Mouse (Mus musculus): Measurements from ENCODE around the gene Hlcs. TPM values are rescaled to one million over a fixed set of nuclear protein-coding genes. Genes with fewer than 3 reads are reported as not detected.

Hlcs gene
- polyA plus RNA-seq, 1 experiment from 2014 or later = 7.7 TPM

GRCm38 (mm10) chr16:94086701-94087569 lies 226.4 kb downstream of the Hlcs start:
- Histone ChIP-seq H3K27ac (no peak overlapping the region), H3K9me3 (no peaks in the 10 kb centered on the region), H3K27me3 (replicated peaks) (peaks cover 96% of the 10 kb centered on the region), H3K9ac (no peak overlapping the region), H3K4me2 (replicated peaks) (no peak overlapping the region), H3K4me3 (replicated peaks) (no peak overlapping the region), H3K36me3 (no peaks in the 10 kb centered on the region), H3K4me1 (replicated peaks) (peaks cover 24% of the 10 kb centered on the region)
- 3% methylated on average over 50 of the region's 50 CpGs for WGBS
- ATAC-seq = no peak

GRCm38 (mm10) chr16:94085603-94086285 lies 227.6 kb downstream of the Hlcs start:
- WGBS = 1% methylated on average over 57 of the region's 57 CpGs
- no peak overlapping the region for H3K9ac ChIP-seq
- ATAC-seq = no peak

GRCm38 (mm10) chr16:94084711-94085602 lies 228.4 kb downstream of the Hlcs start, which contains the start of gene Sim2:
Gene Sim2, plus strand, starts transcription at chr16:94084931.
- Histone ChIP-seq H3K9me3 (no peaks in the 10 kb centered on the region), H3K27me3 (replicated peaks) (peaks cover 95% of the 10 kb centered on the region), H3K4me2 (replicated peaks) (peak within 1 kb of the TSS; percentile 75), H3K4me1 (replicated peaks) (peaks cover 26% of the 10 kb centered on the region), H3K27ac (no peak within 1 kb of the TSS), H3K9ac (peak within 1 kb of the TSS; percentile 13; the same call in 1 of the 2 replicates), H3K4me3 (replicated peaks) (peak within 1 kb of the TSS; percentile 32), H3K36me3 (no peaks in the 10 kb centered on the region)
- peak; percentile 41; the same call in 1 of the 2 replicates for ATAC-seq
- WGBS = under 1% methylated on average over 90 of the region's 96 CpGs

More at GRCm38 (mm10) chr16:94085603-94086285, 227.6 kb downstream of the Hlcs start:
- Histone ChIP-seq H3K4me1 (replicated peaks) (peaks cover 24% of the 10 kb centered on the region), H3K27ac (no peak overlapping the region), H3K36me3 (no peaks in the 10 kb centered on the region), H3K9me3 (no peaks in the 10 kb centered on the region), H3K4me3 (replicated peaks) (peak overlapping the region; percentile 32), H3K27me3 (replicated peaks) (peaks cover 95% of the 10 kb centered on the region), H3K4me2 (replicated peaks) (peak overlapping the region; percentile 75)

DNA sequence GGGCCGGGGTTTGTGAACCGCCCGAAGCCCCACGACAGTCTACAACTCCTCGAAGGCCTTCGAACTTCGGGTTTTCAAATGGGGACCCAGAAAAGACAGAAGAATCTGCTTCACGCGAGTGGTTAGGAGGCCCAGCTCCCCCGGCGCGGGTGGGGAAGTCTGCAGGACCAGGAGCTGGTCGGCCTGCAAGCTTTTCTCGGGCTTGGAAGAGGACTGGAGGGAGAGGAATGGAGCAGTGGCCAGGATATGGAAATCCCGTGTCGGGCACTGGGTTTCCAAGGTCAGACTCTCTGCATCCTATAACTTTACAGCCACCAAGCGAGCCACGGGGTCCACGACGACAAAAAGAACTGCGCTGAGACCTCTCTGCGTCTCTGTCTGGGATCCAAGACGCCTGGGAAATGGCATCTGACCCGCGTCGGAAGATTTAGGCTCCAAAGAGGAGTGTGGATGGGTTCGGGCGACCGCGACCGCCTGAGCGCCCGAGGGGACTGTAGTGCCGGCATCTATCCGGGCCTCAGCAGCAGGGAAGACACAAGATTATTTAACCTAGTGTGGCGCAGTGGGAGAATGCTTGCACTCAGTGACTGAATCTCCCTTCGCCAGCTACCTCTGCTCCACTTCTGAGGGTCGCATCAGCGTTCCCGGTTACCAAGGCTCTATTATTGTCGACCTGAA lies 229.4 kb downstream of the Hlcs start:
- H3K4me2 ChIP-seq (replicated peaks) = no peak overlapping the region
- no peak for ATAC-seq
- H3K27ac ChIP-seq = no peak overlapping the region
- H3K36me3 ChIP-seq = no peaks in the 10 kb centered on the region
- H3K9me3 ChIP-seq = no peaks in the 10 kb centered on the region
- peaks cover 30% of the 10 kb centered on the region for H3K4me1 ChIP-seq (replicated peaks)
- under 1% methylated on average over 41 of the region's 41 CpGs for WGBS
- H3K9ac ChIP-seq = no peak overlapping the region
- peaks cover 95% of the 10 kb centered on the region for H3K27me3 ChIP-seq (replicated peaks)
- H3K4me3 ChIP-seq (replicated peaks) = no peak overlapping the region

GRCm38 (mm10) chr16:94082960-94083847 lies 230.2 kb downstream of the Hlcs start:
- Histone ChIP-seq H3K4me1 (replicated peaks) (peaks cover 32% of the 10 kb centered on the region), H3K36me3 (no peaks in the 10 kb centered on the region), H3K9me3 (no peaks in the 10 kb centered on the region), H3K4me2 (replicated peaks) (no peak overlapping the region), H3K27me3 (replicated peaks) (peaks cover 93% of the 10 kb centered on the region), H3K4me3 (replicated peaks) (no peak overlapping the region), H3K27ac (no peak overlapping the region), H3K9ac (no peak overlapping the region)
- no peak for ATAC-seq
- whole genome bisulfite sequencing = 1% methylated on average over 46 of the region's 46 CpGs

- no peak overlapping the region for H3K4me3 ChIP-seq (replicated peaks)
- H3K27me3 ChIP-seq (replicated peaks) = peaks cover 93% of the 10 kb centered on the region
- ATAC-seq = no peak
- H3K36me3 ChIP-seq = no peaks in the 10 kb centered on the region
- H3K9me3 ChIP-seq = no peaks in the 10 kb centered on the region
- no peak overlapping the region for H3K9ac ChIP-seq
- H3K4me1 ChIP-seq (replicated peaks) = peaks cover 28% of the 10 kb centered on the region
- WGBS = 6% methylated on average over 8 of the region's 8 CpGs
- H3K4me2 ChIP-seq (replicated peaks) = no peak overlapping the region
- no peak overlapping the region for H3K27ac ChIP-seq
Observed at GRCm38 (mm10) chr16:94081996-94082708, 231.2 kb downstream of the Hlcs start.

DNA sequence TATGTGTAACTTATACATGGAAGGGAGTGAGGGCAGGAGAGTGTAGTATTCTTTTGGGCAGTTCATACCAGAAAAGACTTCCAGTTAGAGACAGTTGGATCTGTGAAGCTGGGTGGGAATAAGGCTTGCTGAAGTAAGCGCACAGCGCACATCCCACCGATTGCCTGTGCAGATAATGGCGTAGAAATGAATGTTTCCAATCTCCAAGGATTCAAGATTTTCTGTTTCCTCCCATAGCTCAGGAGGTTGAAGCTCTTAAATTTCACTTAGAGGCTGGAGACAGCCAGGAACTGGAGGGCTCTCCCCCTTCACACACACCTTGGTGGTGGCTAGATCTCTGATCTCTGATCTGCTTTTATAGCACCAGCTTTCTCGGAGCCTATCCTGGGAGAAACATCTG lies 231.8 kb downstream of the Hlcs start:
- Histone ChIP-seq H3K9ac (no peak overlapping the region), H3K4me2 (replicated peaks) (no peak overlapping the region), H3K4me1 (replicated peaks) (peaks cover 25% of the 10 kb centered on the region), H3K4me3 (replicated peaks) (no peak overlapping the region), H3K27ac (no peak overlapping the region), H3K9me3 (no peaks in the 10 kb centered on the region), H3K27me3 (replicated peaks) (peaks cover 93% of the 10 kb centered on the region), H3K36me3 (no peaks in the 10 kb centered on the region)
- ATAC-seq = no peak
- WGBS = 18% methylated on average over 5 of the region's 5 CpGs

- 4% methylated on average over 13 of the region's 13 CpGs for WGBS
- no peaks in the 10 kb centered on the region for H3K36me3 ChIP-seq
- H3K9ac ChIP-seq = no peak overlapping the region
- H3K4me2 ChIP-seq (replicated peaks) = no peak overlapping the region
- peaks cover 14% of the 10 kb centered on the region for H3K4me1 ChIP-seq (replicated peaks)
- no peak overlapping the region for H3K27ac ChIP-seq
- ATAC-seq = no peak
- no peaks in the 10 kb centered on the region for H3K9me3 ChIP-seq
- H3K27me3 ChIP-seq (replicated peaks) = peaks cover 93% of the 10 kb centered on the region
- no peak overlapping the region for H3K4me3 ChIP-seq (replicated peaks)
Observed at GRCm38 (mm10) chr16:94079856-94080555, 233.4 kb downstream of the Hlcs start.

DNA sequence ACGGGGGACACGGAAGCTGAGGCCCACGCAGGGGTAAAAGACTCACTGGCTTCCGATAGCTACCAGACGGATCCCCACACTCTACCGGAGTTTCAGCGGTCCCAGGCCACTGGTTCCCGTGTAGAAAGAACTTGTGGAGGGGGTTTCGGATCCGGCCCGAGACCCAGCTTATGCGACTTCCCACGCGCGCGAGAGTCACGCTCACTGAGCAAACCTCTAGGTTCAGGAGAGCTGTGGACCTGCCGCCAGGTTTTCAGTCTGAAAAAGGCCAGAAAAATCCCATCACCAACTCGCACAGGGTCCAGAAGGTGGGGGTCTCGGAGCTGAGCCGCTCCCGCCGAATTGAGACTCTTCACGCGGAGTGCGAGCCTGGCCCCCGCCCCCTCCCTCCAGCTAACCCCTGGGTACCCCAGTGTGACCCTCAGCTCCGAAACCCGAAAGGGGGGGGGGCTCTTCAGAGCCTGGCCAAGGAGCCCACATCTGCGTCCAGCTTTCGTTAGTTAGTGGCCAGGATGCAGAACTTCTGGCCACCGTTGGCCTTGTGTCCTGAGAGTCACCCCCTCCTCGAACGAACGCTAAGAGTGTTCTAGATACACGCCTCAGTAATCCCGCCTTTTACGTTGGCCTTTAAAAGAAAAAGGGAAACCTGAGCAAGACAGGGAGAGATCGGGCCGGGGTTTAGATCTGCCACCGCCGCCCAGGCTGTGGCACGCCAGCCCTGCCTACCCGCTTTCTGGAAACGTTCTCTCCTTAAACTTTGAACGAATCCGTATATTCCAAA lies 234.1 kb downstream of the Hlcs start:
- no peak for ATAC-seq
- 2% methylated on average over 47 of the region's 47 CpGs for WGBS
- Histone ChIP-seq H3K4me1 (replicated peaks) (peaks cover 7% of the 10 kb centered on the region; the same call in 1 of the 2 replicates), H3K9ac (no peak overlapping the region), H3K27ac (no peak overlapping the region), H3K4me2 (replicated peaks) (no peak overlapping the region), H3K9me3 (no peaks in the 10 kb centered on the region), H3K36me3 (no peaks in the 10 kb centered on the region), H3K4me3 (replicated peaks) (no peak overlapping the region), H3K27me3 (replicated peaks) (peaks cover 86% of the 10 kb centered on the region)

All from intestine, embryonic 15.5 days (tissue).